Mouse (Mus musculus) megakaryocyte, embryonic 14.5 days (primary cell): Measurements from ENCODE around the gene Npb.

Source experiments
- FLI1 ChIP-seq: IDR thresholded peaks from 2 replicates; pipeline ENCODE4 v1.6.1; 2012; ENCODE audit warnings: low read length, inconsistent platforms, mixed read lengths
- GATA1 ChIP-seq: IDR thresholded peaks from 3 replicates; pipeline ENCODE4 v1.6.1; 2012; ENCODE audit warnings: mixed read lengths, low read length, inconsistent platforms, borderline replicate concordance

- TF ChIP-seq FLI1 (no peak), GATA1 (no peak)
These were observed 22.2 kb downstream of the Npb start for GRCm38 (mm10) chr11:120630401-120630871.
